ENCODE assay signal across 14 mouse cellular contexts in the genomic region with DNA sequence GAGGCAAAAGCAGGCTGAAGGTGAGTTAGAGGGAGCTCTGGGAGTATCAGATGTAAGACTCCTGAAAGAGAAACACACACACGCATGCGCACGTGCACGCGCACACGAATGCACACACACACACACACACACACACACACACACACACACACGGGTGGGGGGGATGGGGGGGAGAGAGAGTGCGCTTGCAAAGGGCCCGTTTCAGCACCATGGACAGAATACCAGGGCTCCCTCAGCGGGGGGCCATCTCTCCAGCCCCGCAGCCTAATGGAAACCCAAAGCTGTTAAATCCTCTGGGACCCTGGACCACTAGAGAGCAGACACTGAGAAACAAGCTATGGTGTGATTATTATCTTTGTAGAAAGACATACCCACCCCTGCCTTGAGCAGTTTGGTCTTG. TPM values are rescaled to one million over a fixed set of nuclear protein-coding genes. Genes with fewer than 3 reads are reported as not detected.
DNase-seq lines count a peak whose midpoint lies in the region; ATAC-seq and TF ChIP-seq lines count a peak whose summit lies in the region.
"Had no signal": no experiment of that assay in that cellular context is flagged by ENCODE, and none has a peak within 500 bp of the region (broad histone marks: within the 10 kb centered on the region; RNA-seq: fewer than 3 reads in every experiment).

No protein-coding gene starts in this region.

- H3K36me3 ChIP-seq in liver, postnatal 0 days (replicated peaks; ENCODE audit: insufficient read depth, low read length): no peaks in the 10 kb centered on the region
- no peaks in the 10 kb centered on the region for H3K36me3 ChIP-seq in midbrain, embryonic 16.5 days (ENCODE audit: control insufficient read depth, insufficient read depth, low read length)
- H3K36me3 ChIP-seq: lung, embryonic 15.5 days; neural tube, embryonic 13.5 days had no signal

- no peak overlapping the region for H3K4me3 ChIP-seq in liver, postnatal 0 days (ENCODE audit: low read depth, low read length)
- no peak overlapping the region for H3K4me3 ChIP-seq in midbrain, embryonic 16.5 days (ENCODE audit: low read depth, low read length)
- H3K4me3 ChIP-seq: lung, embryonic 15.5 days; neural tube, embryonic 13.5 days had no signal

- peak; percentile 12 for DNase-seq in liver
- no peak for DNase-seq in liver, postnatal 0 days
- DNase-seq in R1 (ENCODE audit: low read depth, low spot score): peak; percentile 49
- DNase-seq in embryo, embryonic 11 days: peak; percentile 65
- no peak for DNase-seq in adipocyte (ENCODE audit: low spot score)
- no peak for DNase-seq in cerebellum, postnatal 36 days
- DNase-seq: kidney, adult 9 months; layer of hippocampus, postnatal 36 days; thymus, adult 2 months had no signal

- no peaks in the 10 kb centered on the region for H3K4me1 ChIP-seq in liver, postnatal 0 days (ENCODE audit: insufficient read depth)
- H3K4me1 ChIP-seq in midbrain, embryonic 16.5 days (ENCODE audit: control insufficient read depth, insufficient read depth, low read length): no peaks in the 10 kb centered on the region
- H3K4me1 ChIP-seq: lung, embryonic 15.5 days; neural tube, embryonic 13.5 days had no signal

- TF ChIP-seq EP300 in liver, postnatal 0 days (IDR thresholded peaks at IDR 0.05; ENCODE audit: low read depth): no peak

- H3K27ac ChIP-seq in liver, postnatal 0 days (ENCODE audit: low read depth): no peak overlapping the region
- no peak overlapping the region for H3K27ac ChIP-seq in midbrain, embryonic 16.5 days (ENCODE audit: low read length)
- H3K27ac ChIP-seq: lung, embryonic 15.5 days; neural tube, embryonic 13.5 days had no signal

- H3K27me3 ChIP-seq in liver, postnatal 0 days (ENCODE audit: insufficient read depth, low read length): 0 out of 2 replicates have a peak, but pooled peaks cover 2% of the 10 kb centered on the region
- no peaks in the 10 kb centered on the region for H3K27me3 ChIP-seq in midbrain, embryonic 16.5 days (ENCODE audit: control insufficient read depth, insufficient read depth, low read depth, low read length)
- H3K27me3 ChIP-seq: neural tube, embryonic 13.5 days had no signal

- 23% methylated on average over 10 of the region's 11 CpGs for WGBS in liver, postnatal 0 days (ENCODE audit: insufficient replicate concordance)
- WGBS in midbrain, embryonic 16.5 days: 21% methylated on average over 10 of the region's 11 CpGs

- no peak overlapping the region for H3K4me2 ChIP-seq in liver, postnatal 0 days (ENCODE audit: low read depth, low read length)
- 0 out of 2 replicates have a peak overlapping the region, but pooled peaks have one; percentile 17 for H3K4me2 ChIP-seq in midbrain, embryonic 16.5 days (ENCODE audit: low read length)
- H3K4me2 ChIP-seq: heart, embryonic 11.5 days; lung, embryonic 15.5 days; neural tube, embryonic 13.5 days had no signal

- no peak for ATAC-seq in liver, postnatal 0 days
- no peak for ATAC-seq in midbrain, embryonic 16.5 days

- no peak overlapping the region for H3K9ac ChIP-seq in liver, postnatal 0 days (replicated peaks)
- no peak overlapping the region for H3K9ac ChIP-seq in midbrain, embryonic 16.5 days (ENCODE audit: low read depth, low read length)
- H3K9ac ChIP-seq: lung, embryonic 15.5 days; neural tube, embryonic 13.5 days had no signal

- no peak for TF ChIP-seq CTCF in liver, postnatal 0 days (IDR thresholded peaks at IDR 0.05; ENCODE audit: low read depth)

- H3K9me3 ChIP-seq in liver, postnatal 0 days (ENCODE audit: low read length): no peaks in the 10 kb centered on the region
- H3K9me3 ChIP-seq in midbrain, embryonic 16.5 days (replicated peaks; ENCODE audit: control insufficient read depth, low read length, poor library complexity, severe bottlenecking): no peaks in the 10 kb centered on the region
- H3K9me3 ChIP-seq: lung, embryonic 15.5 days; neural tube, embryonic 13.5 days had no signal

RNA-seq across cellular contexts. Expression of a gene that starts 10.3 kb away (rescaled TPM):
- polyA plus RNA-seq in liver, postnatal 0 days (2015; fragmentation: Nextera tagmentation; extraction: Ambion mirVana): not detected in 2 replicates
- 0.45 and 0.73 TPM in 2 replicates for polyA plus RNA-seq in midbrain, embryonic 16.5 days (2015; fragmentation: Nextera tagmentation; extraction: Ambion mirVana)
- polyA plus RNA-seq: heart, embryonic 11.5 days; lung, embryonic 15.5 days; small intestine, adult 2 months had no signal

RNA-seq across cellular contexts. Expression of a gene that starts 12.9 kb away (rescaled TPM):
- polyA plus RNA-seq in liver, postnatal 0 days (2015; fragmentation: Nextera tagmentation; extraction: Ambion mirVana): not detected in 2 replicates
- polyA plus RNA-seq in midbrain, embryonic 16.5 days (2015; fragmentation: Nextera tagmentation; extraction: Ambion mirVana): 0.13 TPM in 1 of 2 replicates, not detected in the other
- polyA plus RNA-seq: heart, embryonic 11.5 days; lung, embryonic 15.5 days; neural tube, embryonic 13.5 days; small intestine, adult 2 months had no signal

RNA-seq across cellular contexts. Expression of a gene that starts 29.2 kb away (rescaled TPM):
- polyA plus RNA-seq in liver, postnatal 0 days (2015; fragmentation: Nextera tagmentation; extraction: Ambion mirVana): not detected in 2 replicates
- polyA plus RNA-seq in midbrain, embryonic 16.5 days (2015; fragmentation: Nextera tagmentation; extraction: Ambion mirVana): 14.5 and 14.7 TPM in 2 replicates
- polyA plus RNA-seq: small intestine, adult 2 months had no signal

RNA-seq across cellular contexts. Expression of a gene that starts 44.8 kb away (rescaled TPM):
- polyA plus RNA-seq in liver, postnatal 0 days (2015; fragmentation: Nextera tagmentation; extraction: Ambion mirVana): 0.08 TPM in 1 of 2 replicates, not detected in the other
- not detected in 2 replicates for polyA plus RNA-seq in midbrain, embryonic 16.5 days (2015; fragmentation: Nextera tagmentation; extraction: Ambion mirVana)

Comparison
In these comparisons a context has a peak if more than half of its experiments do, and no peak if none do; other contexts are left out.
1. DNase-seq: peak in liver (single experiment), R1 (single experiment) and embryo, embryonic 11 days (single experiment); none in liver, postnatal 0 days (single experiment), adipocyte (single experiment) and cerebellum, postnatal 36 days (0 of 2).
2. RNA of a gene that starts 29.2 kb away (polyA plus RNA-seq): 14.5 to 14.7 TPM in midbrain, embryonic 16.5 days; not detected in liver, postnatal 0 days; every median in the first group is over 10 times any median in the second.